Mouse (Mus musculus): ENCODE results near the gene Maneal. TPM values are rescaled to one million over a fixed set of nuclear protein-coding genes. Genes with fewer than 3 reads are reported as not detected.

Gene Maneal
- total and polyA plus RNA-seq, 3 experiments = 0.08 TPM; not detected in 2

- Histone ChIP-seq H3K27ac (ENCODE audit: control insufficient read depth, low read depth, low read length) (no peak overlapping the region), H3K27me3 (ENCODE audit: control insufficient read depth in 1 of 2, insufficient read depth in 2 of 2, low read length in 2 of 2) (no peaks in the 10 kb centered on the region), H3K9me3 (replicated peaks; ENCODE audit: insufficient read depth, low read length) (no peaks in the 10 kb centered on the region), H3K4me3 (ENCODE audit: control insufficient read depth in 1 of 2, insufficient read depth in 1 of 2, low read depth in 2 of 2, low read length in 2 of 2) (no peak overlapping the region), H3K36me3 (ENCODE audit: control insufficient read depth in 1 of 2, insufficient read depth in 2 of 2, low read length in 2 of 2) (no peaks in the 10 kb centered on the region), H3K4me1 (ENCODE audit: control insufficient read depth in 1 of 2, insufficient read depth in 2 of 2, low read length in 2 of 2) (no peaks in the 10 kb centered on the region), H3K9ac (ENCODE audit: control insufficient read depth, low read depth, low read length, poor library complexity, severe bottlenecking) (no peak overlapping the region), H3K79me2 (ENCODE audit: control insufficient read depth, insufficient read depth, low read length, poor library complexity) (no peaks in the 10 kb centered on the region)
- TF ChIP-seq BHLHE40 (IDR thresholded peaks at IDR 0.05; ENCODE audit: borderline replicate concordance, low read depth, low read length) (no peak), POLR2A (IDR thresholded peaks at IDR 0.05; ENCODE audit: control insufficient read depth in 1 of 2, insufficient read depth in 1 of 2, low read depth in 1 of 2, low read length in 2 of 2, poor library complexity in 1 of 2) (no peak), GATA1 (IDR thresholded peaks at IDR 0.05; ENCODE audit: low read depth, low read length) (peak; percentile 35; the same call in 1 of the 2 replicates), POLR2AphosphoS2 (IDR thresholded peaks at IDR 0.05; ENCODE audit: low read length) (no peak), CHD1 (IDR thresholded peaks at IDR 0.05; ENCODE audit: low read depth, low read length) (no peak), ZKSCAN1 (IDR thresholded peaks at IDR 0.05; ENCODE audit: low read depth, low read length) (no peak), MAX (IDR thresholded peaks at IDR 0.05; ENCODE audit: low read length) (no peak), EP300 (IDR thresholded peaks at IDR 0.05; ENCODE audit: low read depth in 1 of 2, low read length in 2 of 2) (peak; percentile 7 to 32; a peak in 1 of 4 replicates), UBTF (IDR thresholded peaks at IDR 0.05; ENCODE audit: borderline replicate concordance, insufficient read depth, low read depth, low read length) (no peak), ELF1 (IDR thresholded peaks at IDR 0.05; ENCODE audit: low read depth, low read length) (no peak), ZC3H11A (IDR thresholded peaks at IDR 0.05; ENCODE audit: low read depth, low read length) (no peak), ZMIZ1 (IDR thresholded peaks at IDR 0.05; ENCODE audit: low read depth, low read length) (no peak), MXI1 (IDR thresholded peaks at IDR 0.05; ENCODE audit: low read depth, low read length) (no peak), USF1 (IDR thresholded peaks at IDR 0.05; ENCODE audit: low read depth, low read length) (no peak), TAL1 (IDR thresholded peaks at IDR 0.05; ENCODE audit: low read length) (peak; percentile 30; the same call in 1 of the 2 replicates), ETS1 (IDR thresholded peaks at IDR 0.05; ENCODE audit: low read depth, low read length) (no peak), SMC3 (IDR thresholded peaks at IDR 0.05; ENCODE audit: low read depth, low read length) (no peak), MYB (IDR thresholded peaks at IDR 0.05; ENCODE audit: low read depth, low read length) (no peak), HCFC1 (IDR thresholded peaks at IDR 0.05; ENCODE audit: low read depth, low read length) (no peak), GABPA (IDR thresholded peaks at IDR 0.05; ENCODE audit: low read depth, low read length) (no peak), CTCF (IDR thresholded peaks at IDR 0.05 in 2 of 3, conservative IDR thresholded peaks at IDR 0.05 in 1 of 3; ENCODE audit: control insufficient read depth in 1 of 3, insufficient read depth in 1 of 3, low read depth in 2 of 3, low read length in 3 of 3, poor library complexity in 1 of 3, severe bottlenecking in 1 of 3) (no peak), RCOR1 (IDR thresholded peaks at IDR 0.05; ENCODE audit: low read depth, low read length) (no peak), KAT2A (conservative IDR thresholded peaks at IDR 0.05; ENCODE audit: low read depth, low read length) (no peak), TBP (IDR thresholded peaks at IDR 0.05; ENCODE audit: low read depth, low read length) (no peak), TCF12 (IDR thresholded peaks at IDR 0.05; ENCODE audit: low read depth, low read length) (peak; percentile 48; the same call in 1 of the 2 replicates), MAFK (IDR thresholded peaks at IDR 0.05; ENCODE audit: borderline replicate concordance, low read depth, low read length) (no peak), ZNF384 (IDR thresholded peaks at IDR 0.05; ENCODE audit: low read depth, low read length) (no peak), CHD2 (IDR thresholded peaks at IDR 0.05; ENCODE audit: low read length) (no peak)
- DNase-seq (ENCODE audit: low read depth, low spot score) = peak; percentile 72
These were observed 37.9 kb upstream of the Maneal start for GRCm38 (mm10) chr4:124899906-124900305.

Measured in MEL (cell line).